Mouse (Mus musculus) heart, embryonic 15.5 days (tissue): Measurements from ENCODE around the gene Rpp21. TPM values are rescaled to one million over a fixed set of nuclear protein-coding genes. Genes with fewer than 3 reads are reported as not detected.

ENCODE experiments used
- ATAC-seq: fragments of 200-750 bp; cut with Nextera tagmentation; replicated peaks from 2 replicates; pipeline ENCODE4 v1.8.0; 2017; ENCODE audit warnings: low read depth, moderate TSS enrichment; ENCODE audit not compliant: insufficient number of reproducible peaks, insufficient read depth, low FRiP score
- H3K27ac ChIP-seq: fragments of 300-500 bp; sonication (generic); 2 replicates; pipeline ENCODE4 v1.5.1; 2015; ENCODE audit warnings: mild to moderate bottlenecking, inconsistent platforms
- H3K27me3 ChIP-seq: fragments of 300-500 bp; sonication (generic); 2 replicates; pipeline ENCODE4 v1.6.1; 2015; ENCODE audit warnings: inconsistent platforms
- H3K36me3 ChIP-seq: fragments of 300-500 bp; sonication (generic); 2 replicates; pipeline ENCODE4 v1.6.1; 2015; ENCODE audit warnings: mild to moderate bottlenecking, inconsistent platforms
- H3K4me1 ChIP-seq: fragments of 300-500 bp; sonication (generic); replicated peaks from 2 replicates; pipeline ENCODE4 v1.6.1; 2015; ENCODE audit warnings: inconsistent platforms
- H3K4me2 ChIP-seq: fragments of 300-500 bp; sonication (generic); 2 replicates; pipeline ENCODE4 v1.6.1; 2015; ENCODE audit warnings: inconsistent platforms, mild to moderate bottlenecking, moderate library complexity
- H3K4me3 ChIP-seq: fragments of 300-500 bp; sonication (generic); 2 replicates; pipeline ENCODE4 v1.5.1; 2015; ENCODE audit warnings: mild to moderate bottlenecking, inconsistent platforms
- H3K9ac ChIP-seq: fragments of 300-500 bp; sonication (generic); 2 replicates; pipeline ENCODE4 v1.6.1; 2015; ENCODE audit warnings: mild to moderate bottlenecking, inconsistent platforms
- H3K9me3 ChIP-seq: fragments of 300-500 bp; sonication (generic); replicated peaks from 2 replicates; pipeline ENCODE4 v1.6.1; 2016; ENCODE audit warnings: inconsistent platforms
- WGBS: fragments of 180-500 bp; shearing (Covaris S2); methylation state at CpG from one replicate; pipeline ENCODE4 v1.1.7; 2015; ENCODE audit warnings: mixed read lengths; 5-methylcytosine and 5-hydroxymethylcytosine counted together
- polyA plus RNA-seq: library from polyadenylated mRNA; unstranded; fragments of >200 nt; fragmentation: Nextera tagmentation; extraction: Ambion mirVana; gene quantifications from 2 replicates; pipeline ENCODE4 v1.2.1, GENCODE M21; 2015

Rpp21 gene
- 78.8 and 83.7 TPM in 2 replicates for polyA plus RNA-seq

- H3K4me2 ChIP-seq, result peak within 1 kb of the TSS; percentile 56
- 46% methylated on average over 6 of the region's 6 CpGs for WGBS
- peak within 1 kb of the TSS; percentile 67 for H3K4me3 ChIP-seq
- no peak for ATAC-seq
- H3K36me3 ChIP-seq, result peaks cover 35% of the 10 kb centered on the region
- H3K9ac ChIP-seq, result peak within 1 kb of the TSS; percentile 76
- peak within 1 kb of the TSS; percentile 80 for H3K27ac ChIP-seq
- H3K27me3 ChIP-seq, result no peaks in the 10 kb centered on the region
- no peaks in the 10 kb centered on the region for H3K9me3 ChIP-seq
- peaks cover 7% of the 10 kb centered on the region for H3K4me1 ChIP-seq
Measured at GRCm38 (mm10) chr17:36257969-36258368, at the start of gene Rpp21. Gene Rpp21 (minus strand): TSS chr17:36258069.

- Histone ChIP-seq H3K4me1 (no peaks in the 10 kb centered on the region), H3K27me3 (no peaks in the 10 kb centered on the region), H3K4me2 (no peak within 1 kb of the TSS), H3K9ac (no peak within 1 kb of the TSS), H3K9me3 (no peaks in the 10 kb centered on the region), H3K27ac (no peak within 1 kb of the TSS), H3K4me3 (no peak within 1 kb of the TSS), H3K36me3 (peaks cover 3% of the 10 kb centered on the region; the same call in 1 of the 2 replicates)
- no peak for ATAC-seq
- WGBS, result 74% methylated on average over 2 of the region's 2 CpGs
Measured at GRCm38 (mm10) chr17:36286390-36286789, 28.5 kb upstream of the Rpp21 start, which contains the start of gene H2-M10.2. Gene H2-M10.2 (minus strand): TSS chr17:36286490.

- WGBS, result 88% methylated on average over 4 of the region's 4 CpGs
- Histone ChIP-seq H3K27me3 (no peaks in the 10 kb centered on the region), H3K4me2 (no peak overlapping the region), H3K36me3 (peaks cover 20% of the 10 kb centered on the region), H3K9ac (no peak overlapping the region), H3K4me3 (no peak overlapping the region), H3K27ac (no peak overlapping the region), H3K9me3 (no peaks in the 10 kb centered on the region), H3K4me1 (no peaks in the 10 kb centered on the region)
- ATAC-seq, result no peak
Measured at GRCm38 (mm10) chr17:36281521-36282245, 23.8 kb upstream of the Rpp21 start.

DNA sequence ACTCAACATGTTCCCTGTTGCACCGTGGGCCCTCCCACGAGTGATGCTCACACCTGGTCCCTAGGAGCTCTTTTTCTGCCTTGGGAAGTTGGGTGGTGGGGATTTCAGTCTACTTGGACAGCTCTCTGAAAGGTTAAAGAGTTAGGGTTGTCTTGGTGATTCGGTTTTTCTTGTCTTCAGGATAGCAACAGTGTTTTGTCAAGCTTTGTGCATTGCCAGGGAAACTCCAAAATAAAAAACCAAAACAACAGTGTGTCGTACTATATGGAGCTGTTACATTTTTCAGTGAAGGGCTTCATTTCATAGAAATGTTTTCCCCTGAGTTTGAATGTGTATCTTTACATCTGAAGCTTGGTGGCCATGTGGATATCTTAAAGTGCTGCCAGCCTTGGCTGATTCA, 16.9 kb upstream of the Rpp21 start:
- Histone ChIP-seq H3K4me2 (no peak overlapping the region), H3K9ac (no peak overlapping the region), H3K9me3 (no peaks in the 10 kb centered on the region), H3K4me1 (peaks cover 22% of the 10 kb centered on the region), H3K36me3 (peaks cover under 1% of the 10 kb centered on the region; the same call in 1 of the 2 replicates), H3K27me3 (no peaks in the 10 kb centered on the region), H3K4me3 (no peak overlapping the region), H3K27ac (no peak overlapping the region)
- WGBS, result 84% methylated on average over 4 of the region's 4 CpGs
- ATAC-seq, result no peak

GRCm38 (mm10) chr17:36273796-36274195, 15.9 kb upstream of the Rpp21 start:
- H3K9ac ChIP-seq, result no peak overlapping the region

DNA sequence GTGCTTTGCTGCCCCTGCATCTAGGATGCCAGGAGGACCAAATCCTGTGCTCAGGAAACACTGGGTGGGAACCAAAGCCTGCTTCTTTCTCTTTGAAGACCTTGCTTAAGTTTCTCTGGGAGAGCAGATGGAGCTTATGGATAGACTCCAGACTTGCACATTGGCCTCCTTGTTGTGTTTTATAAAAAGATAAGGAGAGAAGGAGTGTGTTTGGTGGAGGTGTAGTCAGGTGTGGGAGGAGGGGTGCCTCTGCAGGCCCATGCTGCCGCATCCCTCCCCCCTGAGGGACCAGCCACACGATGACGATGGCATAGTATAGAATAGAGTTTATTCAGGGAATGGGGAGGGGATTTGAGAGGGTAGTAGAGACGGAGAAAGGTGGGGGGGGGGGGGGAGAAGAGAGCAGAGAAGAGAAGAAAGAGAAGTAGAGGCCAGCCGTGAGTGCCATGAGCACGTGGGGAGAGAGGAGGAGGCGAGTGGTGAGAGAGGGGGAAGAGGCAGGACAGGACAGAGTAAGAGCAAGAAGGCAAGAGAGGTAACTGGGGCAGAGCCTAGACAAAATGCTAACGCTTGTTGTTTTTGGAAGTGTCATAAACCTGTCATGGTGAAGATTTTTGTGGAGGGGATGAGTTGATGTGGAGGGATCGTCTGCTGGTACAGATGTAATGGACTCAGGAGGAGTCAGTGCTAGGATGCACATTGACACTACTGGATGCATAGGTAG, 14.9 kb upstream of the Rpp21 start:
- peak overlapping the region; percentile 98 for H3K9ac ChIP-seq
- peak overlapping the region; percentile 91 for H3K4me3 ChIP-seq
- no peak for ATAC-seq
- H3K9me3 ChIP-seq, result no peaks in the 10 kb centered on the region
- H3K27ac ChIP-seq, result no peak overlapping the region
- WGBS, result 80% methylated on average over 9 of the region's 9 CpGs
- peak overlapping the region; percentile 81 for H3K4me2 ChIP-seq
- peaks cover 22% of the 10 kb centered on the region for H3K4me1 ChIP-seq
- H3K27me3 ChIP-seq, result no peaks in the 10 kb centered on the region
- no peaks in the 10 kb centered on the region; the same call in 1 of the 2 replicates for H3K36me3 ChIP-seq

More at GRCm38 (mm10) chr17:36273796-36274195, 15.9 kb upstream of the Rpp21 start:
- Histone ChIP-seq H3K4me1 (peaks cover 22% of the 10 kb centered on the region), H3K4me2 (no peak overlapping the region), H3K36me3 (no peaks in the 10 kb centered on the region; the same call in 1 of the 2 replicates), H3K9me3 (no peaks in the 10 kb centered on the region), H3K27ac (no peak overlapping the region), H3K27me3 (no peaks in the 10 kb centered on the region), H3K4me3 (no peak overlapping the region)
- ATAC-seq, result no peak
- 80% methylated on average over 4 of the region's 4 CpGs for WGBS

- peak within 1 kb of the TSS; percentile 98 for H3K9ac ChIP-seq
- H3K9me3 ChIP-seq, result no peaks in the 10 kb centered on the region
- peak; percentile 80 for ATAC-seq
- no peaks in the 10 kb centered on the region for H3K27me3 ChIP-seq
- peaks cover 9% of the 10 kb centered on the region for H3K36me3 ChIP-seq
- peak within 1 kb of the TSS; percentile 91 for H3K4me3 ChIP-seq
- peak within 1 kb of the TSS; percentile 90 for H3K27ac ChIP-seq
- peaks cover 22% of the 10 kb centered on the region for H3K4me1 ChIP-seq
- 1% methylated on average over 43 of the region's 43 CpGs for WGBS
- peak within 1 kb of the TSS; percentile 81 for H3K4me2 ChIP-seq
Measured at GRCm38 (mm10) chr17:36271586-36272256, 13.9 kb upstream of the Rpp21 start, which contains the start of gene Trim39. Gene Trim39 (minus strand): TSS chr17:36272247.

DNA sequence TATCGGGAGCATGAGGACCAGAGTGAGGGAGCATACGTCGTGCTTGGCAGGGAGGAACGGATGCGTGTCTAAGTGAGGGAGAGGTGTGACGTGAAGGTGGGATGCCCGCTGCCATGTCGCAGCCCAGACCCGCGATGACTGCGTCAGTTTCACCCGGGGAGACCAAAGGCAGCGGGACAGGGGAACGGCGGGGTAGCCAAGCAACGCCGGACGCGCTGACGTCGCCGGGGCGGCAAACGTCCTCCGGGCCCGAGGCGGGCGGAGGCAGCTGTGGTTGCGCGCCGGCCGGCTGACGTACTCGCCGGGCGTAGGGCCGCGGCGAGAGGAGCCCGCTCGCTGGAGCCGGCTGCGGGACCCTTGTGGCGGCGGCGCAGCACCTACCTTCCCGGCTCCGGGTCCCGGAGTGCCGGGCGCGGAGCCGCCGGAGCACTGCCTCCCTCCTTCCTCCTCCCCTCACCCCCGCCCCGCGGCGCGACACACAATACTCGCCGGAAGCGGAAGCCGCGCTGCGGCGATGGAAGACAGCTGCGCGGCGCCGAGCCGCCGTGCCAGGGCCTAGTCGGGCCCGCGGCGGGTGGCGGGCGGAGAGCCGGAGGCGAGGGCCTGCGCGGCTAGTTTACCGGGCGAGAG, 13.2 kb upstream of the Rpp21 start:
- WGBS, result under 1% methylated on average over 67 of the region's 84 CpGs
- Histone ChIP-seq H3K9ac (peak overlapping the region; percentile 98), H3K4me3 (peak overlapping the region; percentile 91), H3K9me3 (no peaks in the 10 kb centered on the region), H3K27ac (peak overlapping the region; percentile 90), H3K36me3 (peaks cover 12% of the 10 kb centered on the region), H3K27me3 (no peaks in the 10 kb centered on the region), H3K4me2 (peak overlapping the region; percentile 81), H3K4me1 (peaks cover 22% of the 10 kb centered on the region)
- peak; percentile 91 for ATAC-seq

DNA sequence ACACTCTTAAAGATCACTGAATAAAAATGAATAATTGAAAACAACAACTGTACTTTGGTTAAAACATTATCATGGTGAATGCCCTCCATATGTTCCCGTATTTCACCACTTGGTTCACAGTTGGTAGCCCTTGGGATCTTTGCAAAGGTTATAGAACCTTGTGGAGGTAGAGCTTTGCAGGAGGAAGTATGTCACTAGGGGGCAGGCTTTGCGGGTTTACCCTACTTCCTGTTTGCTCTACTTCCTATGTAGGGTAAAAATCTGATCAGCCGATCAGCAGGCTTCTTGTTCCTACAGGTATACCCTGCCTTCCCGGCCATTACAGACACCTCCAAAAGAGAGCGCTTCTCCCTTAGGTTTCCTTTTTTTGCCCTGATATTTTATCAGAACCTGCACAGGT, 8.0 kb upstream of the Rpp21 start:
- Histone ChIP-seq H3K9ac (no peak overlapping the region), H3K27me3 (no peaks in the 10 kb centered on the region), H3K36me3 (peaks cover 44% of the 10 kb centered on the region), H3K9me3 (no peaks in the 10 kb centered on the region), H3K4me2 (no peak overlapping the region), H3K4me1 (peaks cover 4% of the 10 kb centered on the region), H3K4me3 (no peak overlapping the region), H3K27ac (no peak overlapping the region)
- ATAC-seq, result no peak
- 69% methylated on average over 5 of the region's 5 CpGs for WGBS

- no peaks in the 10 kb centered on the region for H3K27me3 ChIP-seq
- H3K27ac ChIP-seq, result no peak overlapping the region
- WGBS, result 85% methylated on average over 3 of the region's 3 CpGs
- H3K4me1 ChIP-seq, result no peaks in the 10 kb centered on the region
- H3K4me3 ChIP-seq, result no peak overlapping the region
- peaks cover 54% of the 10 kb centered on the region for H3K36me3 ChIP-seq
- H3K9ac ChIP-seq, result no peak overlapping the region
- no peaks in the 10 kb centered on the region for H3K9me3 ChIP-seq
- H3K4me2 ChIP-seq, result no peak overlapping the region
- ATAC-seq, result no peak
Measured at GRCm38 (mm10) chr17:36264273-36264925, 6.5 kb upstream of the Rpp21 start.
